ENCODE assay signal across 30 mouse cellular contexts in the genomic region with DNA sequence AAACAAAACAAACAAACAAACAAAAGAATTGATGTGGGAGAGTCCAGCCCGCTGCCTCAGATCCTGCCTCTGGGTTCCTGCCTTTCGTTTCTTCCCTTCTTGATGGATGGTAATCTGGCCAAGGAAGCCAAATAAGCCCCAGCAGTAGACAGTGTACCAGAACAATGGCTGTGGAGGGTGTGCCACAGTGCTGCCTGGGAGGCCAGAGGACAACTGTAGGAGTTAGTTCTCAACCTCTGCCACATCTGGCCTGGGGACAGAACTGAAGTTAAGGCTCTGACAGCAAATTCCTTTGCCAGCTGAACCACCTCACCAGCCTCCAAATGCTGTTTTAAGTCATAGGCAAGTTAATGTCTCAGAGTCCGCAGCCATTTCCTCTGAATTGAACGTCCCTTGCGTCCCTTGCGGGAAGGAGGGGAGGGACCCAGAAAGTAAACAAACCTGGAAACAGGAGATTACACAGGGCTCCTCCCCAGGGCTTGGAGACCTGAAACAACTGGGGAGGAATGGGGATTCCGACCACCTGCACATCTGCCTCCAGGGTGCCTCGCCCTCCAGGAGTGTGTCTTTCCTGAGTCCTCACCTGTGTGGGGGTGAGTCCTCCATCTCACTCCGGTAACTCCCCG. TPM values are rescaled to one million over a fixed set of nuclear protein-coding genes. Genes with fewer than 3 reads are reported as not detected.
DNase-seq lines count a peak whose midpoint lies in the region; ATAC-seq and TF ChIP-seq lines count a peak whose summit lies in the region.
"Had no signal": no experiment of that assay in that cellular context is flagged by ENCODE, and none has a peak within 500 bp of the region (broad histone marks: within the 10 kb centered on the region; RNA-seq: fewer than 3 reads in every experiment).

No protein-coding gene starts in this region.

- peak overlapping the region; percentile 74; the same call in 1 of the 2 replicates for H3K27ac ChIP-seq in heart, embryonic 11.5 days (ENCODE audit: low read depth, low read length)
- H3K27ac ChIP-seq in liver, embryonic 12.5 days, result no peak overlapping the region
- no peak overlapping the region for H3K27ac ChIP-seq in ES-Bruce4 (ENCODE audit: insufficient read depth, low read length)
- peak overlapping the region; percentile 56 for H3K27ac ChIP-seq in heart, postnatal 0 days (ENCODE audit: low read depth)
- H3K27ac ChIP-seq: forebrain, embryonic 13.5 days; hindbrain, embryonic 10.5 days; limb, embryonic 15.5 days; lung, embryonic 15.5 days had no signal

- TF ChIP-seq CTCF in ES-Bruce4 (IDR thresholded peaks at IDR 0.05; ENCODE audit: low read depth, low read length), result no peak
- TF ChIP-seq CTCF in heart, postnatal 0 days (IDR thresholded peaks at IDR 0.05; ENCODE audit: low read depth), result no peak

- H3K9me3 ChIP-seq in heart, embryonic 11.5 days (replicated peaks; ENCODE audit: control insufficient read depth, low read length), result no peaks in the 10 kb centered on the region
- H3K9me3 ChIP-seq in liver, embryonic 12.5 days (replicated peaks), result no peaks in the 10 kb centered on the region
- H3K9me3 ChIP-seq in ES-Bruce4 (replicated peaks; ENCODE audit: control insufficient read depth, insufficient read depth, low read length, poor library complexity, severe bottlenecking), result no peaks in the 10 kb centered on the region
- H3K9me3 ChIP-seq in heart, postnatal 0 days (replicated peaks; ENCODE audit: control insufficient read depth, low read length), result no peaks in the 10 kb centered on the region
- H3K9me3 ChIP-seq: forebrain, embryonic 13.5 days; hindbrain, embryonic 10.5 days; limb, embryonic 15.5 days; lung, embryonic 15.5 days had no signal

- no peak for DNase-seq in heart, adult 8-10 months (ENCODE audit: low spot score)
- no peak for DNase-seq in liver
- no peak for DNase-seq in heart, postnatal 0 days (ENCODE audit: low spot score)
- DNase-seq in spleen, postnatal 36 days (ENCODE audit: low spot score in 2 of 2), result no peak
- DNase-seq: adrenal gland, postnatal 10 days; B cell, adult 2 months; cerebellum, adult 9-11 months; gastrocnemius, postnatal 14 days; kidney, adult 18-20 months; kidney, postnatal 14 days; midbrain, embryonic 14.5 days; thymus, adult 18-20 months; thymus, postnatal 4 days had no signal

- no peaks in the 10 kb centered on the region for H3K36me3 ChIP-seq in heart, embryonic 11.5 days (ENCODE audit: control insufficient read depth, insufficient read depth, low read length)
- no peaks in the 10 kb centered on the region for H3K36me3 ChIP-seq in liver, embryonic 12.5 days
- no peaks in the 10 kb centered on the region for H3K36me3 ChIP-seq in ES-Bruce4 (ENCODE audit: control insufficient read depth, insufficient read depth, low read length, poor library complexity, severe bottlenecking)
- H3K36me3 ChIP-seq in heart, postnatal 0 days (replicated peaks; ENCODE audit: control insufficient read depth, insufficient read depth, low read length), result no peaks in the 10 kb centered on the region
- H3K36me3 ChIP-seq: hindbrain, embryonic 10.5 days; limb, embryonic 15.5 days; lung, embryonic 15.5 days had no signal

- TF ChIP-seq EP300 in ES-Bruce4 (IDR thresholded peaks at IDR 0.05; ENCODE audit: insufficient read depth, low read depth, low read length), result peak; percentile 87
- TF ChIP-seq EP300 in heart, postnatal 0 days (IDR thresholded peaks at IDR 0.05; ENCODE audit: low read depth), result no peak

- ATAC-seq in heart, embryonic 11.5 days (replicated peaks; ENCODE audit: insufficient number of reproducible peaks, low FRiP score, low TSS enrichment), result no peak
- ATAC-seq in liver, embryonic 12.5 days, result peak; percentile 36; the same call in 1 of the 2 replicates
- ATAC-seq in heart, postnatal 0 days (ENCODE audit: insufficient read depth, low read depth), result no peak; the same call in 1 of the 2 replicates
- ATAC-seq: forebrain, embryonic 13.5 days had no signal

- no peak overlapping the region for H3K9ac ChIP-seq in heart, embryonic 11.5 days (ENCODE audit: low read depth, low read length)
- no peak overlapping the region for H3K9ac ChIP-seq in liver, embryonic 12.5 days
- H3K9ac ChIP-seq in ES-Bruce4 (ENCODE audit: low read depth, poor library complexity, severe bottlenecking), result no peak overlapping the region
- no peak overlapping the region for H3K9ac ChIP-seq in heart, postnatal 0 days (replicated peaks; ENCODE audit: low read depth, low read length)
- H3K9ac ChIP-seq: forebrain, embryonic 13.5 days; limb, embryonic 15.5 days; lung, embryonic 15.5 days had no signal

- no peak overlapping the region for H3K4me3 ChIP-seq in heart, embryonic 11.5 days (ENCODE audit: low read depth, low read length)
- no peak overlapping the region for H3K4me3 ChIP-seq in liver, embryonic 12.5 days
- no peak overlapping the region for H3K4me3 ChIP-seq in ES-Bruce4 (ENCODE audit: low read depth, low read length)
- no peak overlapping the region for H3K4me3 ChIP-seq in heart, postnatal 0 days (ENCODE audit: low read depth, low read length)
- H3K4me3 ChIP-seq: erythroblast, embryonic 14.5 days; forebrain, embryonic 13.5 days; hindbrain, embryonic 10.5 days; limb, embryonic 15.5 days; lung, embryonic 15.5 days; myocyte had no signal

- peaks cover 53% of the 10 kb centered on the region for H3K4me1 ChIP-seq in heart, embryonic 11.5 days (ENCODE audit: control insufficient read depth, insufficient read depth, low read length)
- peaks cover 23% of the 10 kb centered on the region for H3K4me1 ChIP-seq in liver, embryonic 12.5 days
- H3K4me1 ChIP-seq in ES-Bruce4 (ENCODE audit: control insufficient read depth, insufficient read depth, low read length), result peaks cover 5% of the 10 kb centered on the region
- H3K4me1 ChIP-seq in heart, postnatal 0 days (ENCODE audit: control insufficient read depth, insufficient read depth), result peaks cover 25% of the 10 kb centered on the region
- H3K4me1 ChIP-seq: forebrain, embryonic 13.5 days had no signal

- 50% methylated on average over 10 of the region's 10 CpGs for WGBS in heart, embryonic 11.5 days (ENCODE audit: insufficient replicate concordance)
- 48% methylated on average over 10 of the region's 10 CpGs for WGBS in liver, embryonic 12.5 days (ENCODE audit: insufficient replicate concordance)
- WGBS in heart, postnatal 0 days, result 70% methylated on average over 10 of the region's 10 CpGs

- no peak for TF ChIP-seq POLR2A in ES-Bruce4 (IDR thresholded peaks at IDR 0.05; ENCODE audit: insufficient read depth, low read length)

- H3K27me3 ChIP-seq in heart, embryonic 11.5 days (ENCODE audit: control insufficient read depth, insufficient read depth, low read length), result no peaks in the 10 kb centered on the region
- peaks cover 60% of the 10 kb centered on the region for H3K27me3 ChIP-seq in liver, embryonic 12.5 days (replicated peaks)
- no peaks in the 10 kb centered on the region for H3K27me3 ChIP-seq in ES-Bruce4 (ENCODE audit: control insufficient read depth, insufficient read depth, low read length, poor library complexity, severe bottlenecking)
- H3K27me3 ChIP-seq in heart, postnatal 0 days (ENCODE audit: control insufficient read depth, insufficient read depth, low read length), result no peaks in the 10 kb centered on the region
- H3K27me3 ChIP-seq: forebrain, embryonic 13.5 days had no signal

- no peak overlapping the region for H3K4me2 ChIP-seq in heart, embryonic 11.5 days
- no peak overlapping the region for H3K4me2 ChIP-seq in liver, embryonic 12.5 days
- no peak overlapping the region for H3K4me2 ChIP-seq in heart, postnatal 0 days (ENCODE audit: low read depth, low read length)
- H3K4me2 ChIP-seq: forebrain, embryonic 13.5 days; limb, embryonic 15.5 days; lung, embryonic 15.5 days had no signal

RNA-seq across cellular contexts. Expression of a gene that starts 6.7 kb away (rescaled TPM):
- 59.2 and 63.4 TPM in 2 replicates for polyA plus RNA-seq in heart, embryonic 11.5 days (2014; fragmentation: Nextera tagmentation; extraction: Ambion mirVana)
- 10 to 100 TPM; 18.1 to 21.4 (median 19.6) TPM for total RNA-seq in heart, adult 8-10 months (2022)
- polyA plus RNA-seq in liver, embryonic 12.5 days (2016; fragmentation: Nextera tagmentation; extraction: Ambion mirVana), result 75.0 and 75.6 TPM in 2 replicates
- polyA plus RNA-seq in ES-Bruce4 (2011; ENCODE audit: insufficient read depth, insufficient read length, low read depth, missing spikeins), result 14.5 and 16.3 TPM in 2 replicates
- 42.7 and 42.9 TPM in 2 replicates for total RNA-seq in heart, postnatal 0 days (2014; rRNA removed; ENCODE audit: low replicate concordance)
- 54.5 and 56.9 TPM in 2 replicates for polyA plus RNA-seq in heart, postnatal 0 days (2015; fragmentation: Nextera tagmentation; extraction: Ambion mirVana)

RNA-seq across cellular contexts. Expression of a gene that starts 35.2 kb away (rescaled TPM):
- not detected in 2 replicates for polyA plus RNA-seq in heart, embryonic 11.5 days (2014; fragmentation: Nextera tagmentation; extraction: Ambion mirVana)
- not detected for total RNA-seq in heart, adult 8-10 months (2022)
- not detected in 2 replicates for polyA plus RNA-seq in liver, embryonic 12.5 days (2016; fragmentation: Nextera tagmentation; extraction: Ambion mirVana)
- not detected in 2 replicates for polyA plus RNA-seq in ES-Bruce4 (2011; ENCODE audit: insufficient read depth, insufficient read length, low read depth, missing spikeins)
- not detected in 2 replicates for total RNA-seq in heart, postnatal 0 days (2014; rRNA removed; ENCODE audit: low replicate concordance)
- not detected in 2 replicates for polyA plus RNA-seq in heart, postnatal 0 days (2015; fragmentation: Nextera tagmentation; extraction: Ambion mirVana)
- total RNA-seq: adrenal gland, postnatal 10 days; gastrocnemius, postnatal 14 days; layer of hippocampus, adult 8-10 months; left cerebral cortex, postnatal 25 days; megakaryocyte, adult 5-6 weeks had no signal
- polyA plus RNA-seq: cortical plate, adult 2 months; embryonic facial prominence, embryonic 11.5 days; erythroblast, embryonic 14.5 days; forebrain, embryonic 13.5 days; frontal cortex, adult 2 months; hindbrain, embryonic 10.5 days; limb, embryonic 15.5 days; lung, embryonic 15.5 days; midbrain, embryonic 14.5 days; myocyte; neural tube, embryonic 14.5 days; stomach, embryonic 14.5 days had no signal

RNA-seq across cellular contexts. Expression of a gene that starts 55.4 kb away (rescaled TPM):
- polyA plus RNA-seq in heart, embryonic 11.5 days (2014; fragmentation: Nextera tagmentation; extraction: Ambion mirVana), result not detected in 2 replicates
- total RNA-seq in heart, adult 8-10 months (2022), result 1 to 10 TPM in 1 of 4 experiments, not detected in 3; 1.0 TPM
- polyA plus RNA-seq in liver, embryonic 12.5 days (2016; fragmentation: Nextera tagmentation; extraction: Ambion mirVana), result not detected in 2 replicates
- not detected in 2 replicates for polyA plus RNA-seq in ES-Bruce4 (2011; ENCODE audit: insufficient read depth, insufficient read length, low read depth, missing spikeins)
- 2.1 TPM in 1 of 2 replicates, not detected in the other for total RNA-seq in heart, postnatal 0 days (2014; rRNA removed; ENCODE audit: low replicate concordance)
- polyA plus RNA-seq in heart, postnatal 0 days (2015; fragmentation: Nextera tagmentation; extraction: Ambion mirVana), result 0.20 and 0.21 TPM in 2 replicates
- total RNA-seq: adrenal gland, postnatal 10 days; gastrocnemius, postnatal 14 days; layer of hippocampus, adult 8-10 months; left cerebral cortex, postnatal 25 days; megakaryocyte, adult 5-6 weeks had no signal
- polyA plus RNA-seq: embryonic facial prominence, embryonic 11.5 days; erythroblast, embryonic 14.5 days; hindbrain, embryonic 10.5 days; limb, embryonic 15.5 days; lung, embryonic 15.5 days; midbrain, embryonic 14.5 days; myocyte; neural tube, embryonic 14.5 days; stomach, embryonic 14.5 days had no signal

Comparison
In these comparisons a context has a peak if more than half of its experiments do, and no peak if none do; other contexts are left out.
1. H3K27ac ChIP-seq: peak in heart, embryonic 11.5 days (single experiment) and heart, postnatal 0 days (single experiment); none in liver, embryonic 12.5 days (single experiment) and ES-Bruce4 (single experiment).